Mouse (Mus musculus) forebrain, embryonic 11.5 days (tissue): ENCODE measurements around the gene Ubap2l. TPM values are rescaled to one million over a fixed set of nuclear protein-coding genes. Genes with fewer than 3 reads are reported as not detected.

Experiments
- ATAC-seq: fragments of 200-750 bp; cut with Nextera tagmentation; replicated peaks from 2 replicates; pipeline ENCODE4 v1.8.0; 2017; ENCODE audit warnings: moderate TSS enrichment; ENCODE audit not compliant: low FRiP score
- DNase-seq: peaks from one replicate; pipeline ENCODE4 v3.0.0-alpha.2; 2017; ENCODE audit warnings: low spot score
- H3K27ac ChIP-seq: fragments of 300-500 bp; sonication (generic); 2 replicates; pipeline ENCODE4 v1.5.1; 2014; ENCODE audit warnings: low read depth, low read length
- H3K27me3 ChIP-seq: fragments of 300-500 bp; sonication (generic); 2 replicates; pipeline ENCODE4 v1.6.1; 2014; ENCODE audit warnings: mild to moderate bottlenecking, low read length, mixed read lengths; ENCODE audit not compliant: control insufficient read depth, insufficient read depth
- H3K36me3 ChIP-seq: fragments of 300-500 bp; sonication (generic); 2 replicates; pipeline ENCODE4 v1.6.1; 2014; ENCODE audit warnings: mild to moderate bottlenecking, low read length, moderate library complexity, mixed read lengths; ENCODE audit not compliant: control insufficient read depth, insufficient read depth
- H3K4me1 ChIP-seq: fragments of 300-500 bp; sonication (generic); replicated peaks from 2 replicates; pipeline ENCODE4 v1.6.1; 2014; ENCODE audit warnings: low read length, mixed read lengths; ENCODE audit not compliant: control insufficient read depth, insufficient read depth
- H3K4me2 ChIP-seq: fragments of 300-500 bp; sonication (generic); 2 replicates; pipeline ENCODE4 v1.6.1; 2014; ENCODE audit warnings: low read depth, mild to moderate bottlenecking, low read length, moderate library complexity, mixed read lengths; ENCODE audit not compliant: severe bottlenecking
- H3K4me3 ChIP-seq: fragments of 300-500 bp; sonication (generic); 2 replicates; pipeline ENCODE4 v1.5.1; 2014; ENCODE audit warnings: low read depth, low read length
- H3K9ac ChIP-seq: fragments of 300-500 bp; sonication (generic); 2 replicates; pipeline ENCODE4 v1.6.1; 2014; ENCODE audit warnings: low read length
- H3K9me3 ChIP-seq: fragments of 300-500 bp; sonication (generic); 2 replicates; pipeline ENCODE4 v1.6.1; 2016; ENCODE audit warnings: low read length, mixed read lengths; ENCODE audit not compliant: control insufficient read depth
- WGBS: fragments of 180-500 bp; shearing (Covaris S2); extraction: QIAGEN DNeasy Blood & Tissue Kit; methylation state at CpG from one replicate; pipeline ENCODE4 v1.1.7; 2014; 5-methylcytosine and 5-hydroxymethylcytosine counted together
- polyA plus RNA-seq: library from polyadenylated mRNA; unstranded; fragments of >200 nt; fragmentation: Nextera tagmentation; extraction: Ambion mirVana; gene quantifications from 2 replicates; pipeline ENCODE4 v1.2.1, GENCODE M21; 2014

Gene Ubap2l
- polyA plus RNA-seq, 1 experiment from 2014 or later, result 253 TPM

GRCm38 (mm10) chr3:89968509-89968908 is 83.9 kb downstream of the Ubap2l start:
- DNase-seq, result peak; percentile 34
- no peak overlapping the region for H3K4me3 ChIP-seq
- WGBS, result 80% methylated on average over 7 of the region's 7 CpGs
- H3K27ac ChIP-seq, result no peak overlapping the region
- H3K9me3 ChIP-seq, result no peaks in the 10 kb centered on the region
- 0 out of 2 replicates have a peak, but pooled peaks cover 4% of the 10 kb centered on the region for H3K4me1 ChIP-seq
- ATAC-seq, result no peak
- no peaks in the 10 kb centered on the region for H3K27me3 ChIP-seq
- H3K36me3 ChIP-seq, result no peaks in the 10 kb centered on the region
- no peak overlapping the region for H3K9ac ChIP-seq
- H3K4me2 ChIP-seq, result no peak overlapping the region

- WGBS, result 75% methylated on average over 4 of the region's 4 CpGs
- Histone ChIP-seq H3K4me2 (no peak overlapping the region), H3K9me3 (no peaks in the 10 kb centered on the region), H3K27ac (no peak overlapping the region), H3K4me1 (peaks cover 7% of the 10 kb centered on the region), H3K4me3 (no peak overlapping the region), H3K9ac (no peak overlapping the region), H3K27me3 (no peaks in the 10 kb centered on the region), H3K36me3 (no peaks in the 10 kb centered on the region)
- DNase-seq (no peak), ATAC-seq (no peak)
Measured at GRCm38 (mm10) chr3:89966946-89967345, 85.5 kb downstream of the Ubap2l start.

GRCm38 (mm10) chr3:89965972-89966371 is 86.5 kb downstream of the Ubap2l start:
- Histone ChIP-seq H3K36me3 (no peaks in the 10 kb centered on the region), H3K27ac (no peak overlapping the region), H3K4me1 (peaks cover 16% of the 10 kb centered on the region), H3K27me3 (no peaks in the 10 kb centered on the region), H3K9me3 (no peaks in the 10 kb centered on the region), H3K9ac (no peak overlapping the region), H3K4me2 (no peak overlapping the region), H3K4me3 (no peak overlapping the region)
- ATAC-seq (no peak), DNase-seq (no peak)
- WGBS, result 93% methylated on average over 5 of the region's 5 CpGs

GRCm38 (mm10) chr3:89965557-89965956 is 86.9 kb downstream of the Ubap2l start:
- ATAC-seq, result no peak
- Histone ChIP-seq H3K27ac (no peak overlapping the region), H3K27me3 (no peaks in the 10 kb centered on the region), H3K36me3 (no peaks in the 10 kb centered on the region), H3K9me3 (no peaks in the 10 kb centered on the region), H3K4me2 (no peak overlapping the region), H3K4me3 (no peak overlapping the region), H3K4me1 (peaks cover 16% of the 10 kb centered on the region), H3K9ac (no peak overlapping the region)
- 96% methylated on average over 8 of the region's 8 CpGs for WGBS
- no peak for DNase-seq

- Histone ChIP-seq H3K27me3 (no peaks in the 10 kb centered on the region), H3K4me2 (peak overlapping the region; percentile 88), H3K9me3 (no peaks in the 10 kb centered on the region), H3K4me1 (peaks cover 21% of the 10 kb centered on the region), H3K27ac (peak overlapping the region; percentile 78), H3K4me3 (peak overlapping the region; percentile 97), H3K36me3 (no peaks in the 10 kb centered on the region), H3K9ac (peak overlapping the region; percentile 90)
- WGBS, result 39% methylated on average over 22 of the region's 22 CpGs
- DNase-seq, result peak; percentile 76
- ATAC-seq, result no peak
Measured at GRCm38 (mm10) chr3:89963926-89964739, 88.3 kb downstream of the Ubap2l start.

- under 1% methylated on average over 18 of the region's 35 CpGs for WGBS
- DNase-seq (peak; percentile 90), ATAC-seq (peak; percentile 66)
- H3K27me3 ChIP-seq, result no peaks in the 10 kb centered on the region
- H3K4me1 ChIP-seq, result peaks cover 23% of the 10 kb centered on the region
- no peaks in the 10 kb centered on the region for H3K36me3 ChIP-seq
- H3K9me3 ChIP-seq, result no peaks in the 10 kb centered on the region
- peak within 1 kb of the TSS; percentile 88 for H3K4me2 ChIP-seq
- H3K27ac ChIP-seq, result peak within 1 kb of the TSS; percentile 78
- H3K4me3 ChIP-seq, result peak within 1 kb of the TSS; percentile 97
- peak within 1 kb of the TSS; percentile 90 for H3K9ac ChIP-seq
Measured at GRCm38 (mm10) chr3:89963221-89963763, 89.1 kb downstream of the Ubap2l start, which contains the start of gene Atp8b2. TSS of gene Atp8b2 (minus strand) at chr3:89963508.

- no peaks in the 10 kb centered on the region for H3K27me3 ChIP-seq
- ATAC-seq (peak; percentile 47), DNase-seq (no peak)
- peaks cover 23% of the 10 kb centered on the region for H3K4me1 ChIP-seq
- peak overlapping the region; percentile 97 for H3K4me3 ChIP-seq
- no peaks in the 10 kb centered on the region for H3K9me3 ChIP-seq
- peak overlapping the region; percentile 78 for H3K27ac ChIP-seq
- H3K4me2 ChIP-seq, result peak overlapping the region; percentile 88
- peak overlapping the region; percentile 90 for H3K9ac ChIP-seq
- under 1% methylated on average over 30 of the region's 30 CpGs for WGBS
- no peaks in the 10 kb centered on the region; the same call in 1 of the 2 replicates for H3K36me3 ChIP-seq
Measured at GRCm38 (mm10) chr3:89962751-89963220, 89.6 kb downstream of the Ubap2l start.

GRCm38 (mm10) chr3:89962059-89962750 is 90.2 kb downstream of the Ubap2l start:
- Histone ChIP-seq H3K4me2 (peak overlapping the region; percentile 88), H3K36me3 (no peaks in the 10 kb centered on the region; the same call in 1 of the 2 replicates), H3K9ac (peak overlapping the region; percentile 90), H3K27ac (peak overlapping the region; percentile 78), H3K9me3 (no peaks in the 10 kb centered on the region), H3K4me1 (peaks cover 23% of the 10 kb centered on the region), H3K27me3 (no peaks in the 10 kb centered on the region), H3K4me3 (peak overlapping the region; percentile 97)
- 8% methylated on average over 14 of the region's 14 CpGs for WGBS
- ATAC-seq (no peak), DNase-seq (no peak)
